ENCODE assay signal across 18 mouse cellular contexts in genomic region chr14:120134346-120135008, GRCm38 (mm10).
DNase-seq lines count a peak whose midpoint lies in the region.
"Had no signal": no experiment of that assay in that cellular context is flagged by ENCODE, and none has a peak within 500 bp of the region (broad histone marks: within the 10 kb centered on the region; RNA-seq: fewer than 3 reads in every experiment).

No protein-coding gene starts in this region.

- peak; percentile 26 to 36 for DNase-seq in cerebellum, postnatal 10 days
- no peak for DNase-seq in cerebellum, postnatal 36 days
- peak; percentile 85 for DNase-seq in heart, adult 11 months
- DNase-seq in heart, postnatal 14 days = no peak
- peak; percentile 43 for DNase-seq in layer of hippocampus, adult 9-11 months
- DNase-seq in layer of hippocampus, adult 8-10 months (ENCODE audit: low spot score in 2 of 2) = no peak
- peak; percentile 73 for DNase-seq in right cerebral cortex, adult 18-20 months
- no peak for DNase-seq in right cerebral cortex, postnatal 14 days
- DNase-seq: adrenal gland, adult 8-10 months; cerebellum, adult 18-20 months; cerebellum, postnatal 25 days; embryo, embryonic 11 days; heart, adult 18-20 months; kidney, postnatal 25 days; lung, adult 18-20 months; lung, postnatal 10 days; spleen, adult 18-20 months; thymus, postnatal 25 days had no signal

- intact Hi-C loops in heart, postnatal 14 days (cut with DNase I) = loop anchor here (5.0 kb wide), 2 partner anchors 57 to 343 kb away; partner anchors contain the start of gene Rap2a

Comparison
In these comparisons a context has a peak if more than half of its experiments do, and no peak if none do; other contexts are left out.
1. DNase-seq: peak in cerebellum, postnatal 10 days (2 of 2), heart, adult 11 months (single experiment), layer of hippocampus, adult 9-11 months (single experiment) and right cerebral cortex, adult 18-20 months (single experiment); none in cerebellum, postnatal 36 days (0 of 2), heart, postnatal 14 days (0 of 2), layer of hippocampus, adult 8-10 months (0 of 2) and right cerebral cortex, postnatal 14 days (single experiment).